Comparison of ENCODE assay signal across 30 mouse cellular contexts in the genomic region with DNA sequence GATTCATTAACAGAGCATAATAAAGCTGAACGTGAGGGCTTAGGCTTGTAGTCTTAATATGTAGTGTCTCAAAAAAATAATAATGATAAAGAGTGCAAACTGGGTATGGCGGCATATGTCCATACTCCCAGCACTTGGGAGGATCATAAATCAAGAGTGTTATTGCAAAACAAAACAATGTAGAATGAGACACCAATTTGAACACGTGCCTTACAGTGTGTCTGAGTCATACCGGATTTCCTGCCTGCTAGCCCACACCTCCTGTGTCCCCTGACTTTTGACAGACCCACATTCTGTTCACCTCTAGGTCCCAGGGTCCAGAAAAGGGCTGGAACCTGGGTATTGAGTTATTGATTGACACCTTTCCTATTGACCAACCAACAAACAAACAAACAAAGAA. TPM values are rescaled to one million over a fixed set of nuclear protein-coding genes. Genes with fewer than 3 reads are reported as not detected.
A peak's percentile ranks its signal among the peaks of the same experiment; 100 is the strongest.
DNase-seq lines count a peak whose midpoint lies in the region; ATAC-seq and TF ChIP-seq lines count a peak whose summit lies in the region.
"Had no signal": no experiment of that assay in that cellular context is flagged by ENCODE, and none has a peak within 500 bp of the region (broad histone marks: within the 10 kb centered on the region; RNA-seq: fewer than 3 reads in every experiment).

No protein-coding gene starts in this region.

- no peak overlapping the region for H3K9ac ChIP-seq in intestine, embryonic 16.5 days (ENCODE audit: low read depth, low read length)
- no peak overlapping the region for H3K9ac ChIP-seq in intestine, embryonic 15.5 days
- no peak overlapping the region for H3K9ac ChIP-seq in intestine, postnatal 0 days (ENCODE audit: low read depth, low read length)
- H3K9ac ChIP-seq: embryonic facial prominence, embryonic 12.5 days; forebrain, embryonic 15.5 days; hindbrain, embryonic 13.5 days; liver, embryonic 12.5 days; liver, postnatal 0 days; midbrain, embryonic 13.5 days had no signal

- no peak overlapping the region for H3K4me3 ChIP-seq in intestine, embryonic 16.5 days (ENCODE audit: low read length)
- no peak overlapping the region for H3K4me3 ChIP-seq in intestine, embryonic 15.5 days (replicated peaks)
- no peak overlapping the region for H3K4me3 ChIP-seq in intestine, postnatal 0 days (ENCODE audit: low read depth, low read length)
- no peak overlapping the region for H3K4me3 ChIP-seq in small intestine, adult 2 months (ENCODE audit: low read depth, low read length)
- H3K4me3 ChIP-seq: embryonic facial prominence, embryonic 12.5 days; forebrain, embryonic 15.5 days; hindbrain, embryonic 13.5 days; liver, embryonic 12.5 days; megakaryocyte, embryonic 14.5 days; midbrain, embryonic 13.5 days; stomach, embryonic 15.5 days had no signal

- no peaks in the 10 kb centered on the region for H3K9me3 ChIP-seq in intestine, embryonic 16.5 days (ENCODE audit: control insufficient read depth, low read length)
- H3K9me3 ChIP-seq in intestine, embryonic 15.5 days, result no peaks in the 10 kb centered on the region
- no peaks in the 10 kb centered on the region for H3K9me3 ChIP-seq in intestine, postnatal 0 days (ENCODE audit: control insufficient read depth)
- H3K9me3 ChIP-seq: embryonic facial prominence, embryonic 12.5 days; forebrain, embryonic 15.5 days; hindbrain, embryonic 13.5 days; liver, embryonic 12.5 days; megakaryocyte, embryonic 14.5 days; midbrain, embryonic 13.5 days; stomach, embryonic 15.5 days had no signal

- no peak for TF ChIP-seq POLR2A in small intestine, adult 2 months (IDR thresholded peaks at IDR 0.05; ENCODE audit: low read depth, low read length)

- TF ChIP-seq CTCF in intestine, postnatal 0 days (IDR thresholded peaks at IDR 0.05; ENCODE audit: low read depth), result no peak
- no peak for TF ChIP-seq CTCF in small intestine, adult 2 months (IDR thresholded peaks at IDR 0.05; ENCODE audit: extremely low read depth, insufficient read length, insufficient replicate concordance, low read depth, low read length)

- no peaks in the 10 kb centered on the region for H3K27me3 ChIP-seq in intestine, embryonic 16.5 days (replicated peaks; ENCODE audit: control insufficient read depth, insufficient read depth, low read length)
- H3K27me3 ChIP-seq in intestine, embryonic 15.5 days (replicated peaks), result 0 out of 2 replicates have a peak, but pooled peaks cover 2% of the 10 kb centered on the region
- no peaks in the 10 kb centered on the region for H3K27me3 ChIP-seq in intestine, postnatal 0 days (replicated peaks; ENCODE audit: control insufficient read depth, insufficient read depth, low read length)
- no peaks in the 10 kb centered on the region for H3K27me3 ChIP-seq in small intestine, adult 2 months (ENCODE audit: control insufficient read depth, insufficient read depth, low read length)
- H3K27me3 ChIP-seq: forebrain, embryonic 15.5 days; hindbrain, embryonic 13.5 days; stomach, embryonic 15.5 days had no signal

- peak overlapping the region; percentile 47; the same call in 1 of the 2 replicates for H3K27ac ChIP-seq in intestine, embryonic 16.5 days (ENCODE audit: low read length)
- H3K27ac ChIP-seq in intestine, embryonic 15.5 days, result no peak overlapping the region
- peak overlapping the region; percentile 41; the same call in 1 of the 2 replicates for H3K27ac ChIP-seq in intestine, postnatal 0 days (ENCODE audit: low read depth, low read length)
- peak overlapping the region; percentile 80 for H3K27ac ChIP-seq in small intestine, adult 2 months (ENCODE audit: insufficient read depth, low read depth, low read length)
- H3K27ac ChIP-seq: embryonic facial prominence, embryonic 12.5 days; forebrain, embryonic 15.5 days; hindbrain, embryonic 13.5 days; liver, embryonic 12.5 days; midbrain, embryonic 13.5 days; stomach, embryonic 15.5 days had no signal

- no peak overlapping the region for H3K4me2 ChIP-seq in intestine, embryonic 16.5 days (ENCODE audit: low read depth, low read length)
- H3K4me2 ChIP-seq in intestine, embryonic 15.5 days (replicated peaks), result no peak overlapping the region
- no peak overlapping the region for H3K4me2 ChIP-seq in intestine, postnatal 0 days (replicated peaks; ENCODE audit: low read depth)
- H3K4me2 ChIP-seq: embryonic facial prominence, embryonic 12.5 days; forebrain, embryonic 15.5 days; heart, embryonic 11.5 days; hindbrain, embryonic 13.5 days; liver, embryonic 12.5 days; midbrain, embryonic 13.5 days; stomach, embryonic 15.5 days had no signal

- no peaks in the 10 kb centered on the region for H3K36me3 ChIP-seq in intestine, embryonic 16.5 days (ENCODE audit: control insufficient read depth, insufficient read depth, low read length)
- no peaks in the 10 kb centered on the region for H3K36me3 ChIP-seq in intestine, embryonic 15.5 days
- no peaks in the 10 kb centered on the region for H3K36me3 ChIP-seq in intestine, postnatal 0 days (ENCODE audit: control insufficient read depth, insufficient read depth)
- H3K36me3 ChIP-seq in small intestine, adult 2 months (ENCODE audit: control insufficient read depth, insufficient read depth, low read length), result no peaks in the 10 kb centered on the region
- H3K36me3 ChIP-seq: embryonic facial prominence, embryonic 12.5 days; forebrain, embryonic 15.5 days; hindbrain, embryonic 13.5 days; liver, embryonic 12.5 days; midbrain, embryonic 13.5 days; stomach, embryonic 15.5 days had no signal

- WGBS in intestine, embryonic 16.5 days, result 43% methylated on average over 4 of the region's 4 CpGs
- WGBS in intestine, embryonic 15.5 days, result 54% methylated on average over 4 of the region's 4 CpGs
- 19% methylated on average over 4 of the region's 4 CpGs for WGBS in intestine, postnatal 0 days
- WGBS in small intestine, adult 2 months, result 7% methylated on average over 4 of the region's 4 CpGs

- peaks cover 28% of the 10 kb centered on the region for H3K4me1 ChIP-seq in intestine, embryonic 16.5 days (ENCODE audit: control insufficient read depth, insufficient read depth, low read length)
- H3K4me1 ChIP-seq in intestine, embryonic 15.5 days (replicated peaks), result peaks cover 34% of the 10 kb centered on the region
- no peaks in the 10 kb centered on the region for H3K4me1 ChIP-seq in intestine, postnatal 0 days (replicated peaks; ENCODE audit: control insufficient read depth, insufficient read depth, low read length)
- H3K4me1 ChIP-seq in small intestine, adult 2 months (ENCODE audit: control insufficient read depth, insufficient read depth, insufficient read length, low read length), result peaks cover 35% of the 10 kb centered on the region
- H3K4me1 ChIP-seq: liver, embryonic 12.5 days had no signal

- peak; percentile 13 for DNase-seq in T-cell, adult 2 months (ENCODE audit: low spot score)
- DNase-seq in MN1 (ENCODE audit: low spot score), result no peak
- DNase-seq in cerebellum, adult 11-12 months, result no peak
- no peak for DNase-seq in layer of hippocampus, adult 11-12 months (ENCODE audit: low spot score)
- DNase-seq: adrenal gland, adult 2 months; cerebellum, adult 9-10 months; cerebellum, postnatal 36 days; embryo, embryonic 11 days; gastrocnemius, postnatal 25 days; heart, adult 18-20 months; heart, postnatal 36 days; kidney, adult 2 months; kidney, postnatal 36 days; left cerebral cortex, postnatal 4 days; lung, postnatal 36 days; thymus, postnatal 4 days had no signal

- no peak for ATAC-seq in intestine, embryonic 16.5 days
- no peak; the same call in 1 of the 2 replicates for ATAC-seq in intestine, embryonic 15.5 days
- ATAC-seq in intestine, postnatal 0 days, result peak; percentile 29
- ATAC-seq: activated CD4-positive, CD25-positive, alpha-beta regulatory T cell, adult 4 months; forebrain, embryonic 15.5 days; liver, embryonic 12.5 days; midbrain, embryonic 13.5 days had no signal

RNA-seq across cellular contexts. Expression of a gene that starts 6.2 kb away (rescaled TPM):
- 3.1 and 3.5 TPM in 2 replicates for polyA plus RNA-seq in intestine, embryonic 16.5 days (2015; fragmentation: Nextera tagmentation; extraction: Ambion mirVana)
- polyA plus RNA-seq in intestine, embryonic 15.5 days (2015; fragmentation: Nextera tagmentation; extraction: Ambion mirVana), result 8.2 and 8.9 TPM in 2 replicates
- polyA plus RNA-seq in intestine, postnatal 0 days (2015; fragmentation: Nextera tagmentation; extraction: Ambion mirVana), result 5.7 TPM in 2 replicates
- polyA plus RNA-seq in small intestine, adult 2 months (2012; rRNA removed), result 32.1 and 57.6 TPM in 2 replicates
- polyA plus RNA-seq: activated CD4-positive, CD25-positive, alpha-beta regulatory T cell, adult 4 months had no signal

RNA-seq across cellular contexts. Expression of a gene that starts 44.0 kb away (rescaled TPM):
- polyA plus RNA-seq in intestine, embryonic 16.5 days (2015; fragmentation: Nextera tagmentation; extraction: Ambion mirVana), result 76.3 and 77.6 TPM in 2 replicates
- polyA plus RNA-seq in intestine, embryonic 15.5 days (2015; fragmentation: Nextera tagmentation; extraction: Ambion mirVana), result 67.2 and 68.8 TPM in 2 replicates
- 67.7 and 71.4 TPM in 2 replicates for polyA plus RNA-seq in intestine, postnatal 0 days (2015; fragmentation: Nextera tagmentation; extraction: Ambion mirVana)
- polyA plus RNA-seq in small intestine, adult 2 months (2012; rRNA removed), result 58.9 and 71.3 TPM in 2 replicates

RNA-seq across cellular contexts. Expression of a gene that starts 50.8 kb away (rescaled TPM):
- 28.4 and 32.9 TPM in 2 replicates for polyA plus RNA-seq in intestine, embryonic 16.5 days (2015; fragmentation: Nextera tagmentation; extraction: Ambion mirVana)
- polyA plus RNA-seq in intestine, embryonic 15.5 days (2015; fragmentation: Nextera tagmentation; extraction: Ambion mirVana), result 33.3 and 36.3 TPM in 2 replicates
- polyA plus RNA-seq in intestine, postnatal 0 days (2015; fragmentation: Nextera tagmentation; extraction: Ambion mirVana), result 42.5 and 42.9 TPM in 2 replicates
- polyA plus RNA-seq in small intestine, adult 2 months (2012; rRNA removed), result 82.5 and 108 TPM in 2 replicates

RNA-seq across cellular contexts. Expression of a gene that starts 56.6 kb away (rescaled TPM):
- 60.4 and 60.6 TPM in 2 replicates for polyA plus RNA-seq in intestine, embryonic 16.5 days (2015; fragmentation: Nextera tagmentation; extraction: Ambion mirVana)
- polyA plus RNA-seq in intestine, embryonic 15.5 days (2015; fragmentation: Nextera tagmentation; extraction: Ambion mirVana), result 50.0 and 58.6 TPM in 2 replicates
- 44.8 and 48.0 TPM in 2 replicates for polyA plus RNA-seq in intestine, postnatal 0 days (2015; fragmentation: Nextera tagmentation; extraction: Ambion mirVana)
- 35.1 and 55.8 TPM in 2 replicates for polyA plus RNA-seq in small intestine, adult 2 months (2012; rRNA removed)
